Mouse (Mus musculus) heart, adult 2 months (tissue): ENCODE data around the gene Bpifb5.

ENCODE experiments used
- CTCF ChIP-seq: fragments of 200-600 bp; IDR thresholded peaks from 2 replicates; pipeline ENCODE4 v1.8.1; 2022; ENCODE audit warnings: antibody characterized with exemption, mild to moderate bottlenecking, moderate library complexity
- POLR2A ChIP-seq: fragments of 200-500 bp; IDR thresholded peaks from 2 replicates; pipeline ENCODE4 v1.6.1; 2011; ENCODE audit warnings: mild to moderate bottlenecking, low read depth, low read length, control low read depth; ENCODE audit not compliant: insufficient read depth

GRCm38 (mm10) chr2:154211121-154211520 is 12.4 kb upstream of the Bpifb5 start:
- TF ChIP-seq POLR2A, result no peak
- TF ChIP-seq CTCF, result no peak
